Mouse (Mus musculus): ENCODE results near the gene Cc2d1b.
A peak's percentile ranks its signal among the peaks of the same experiment; 100 is the strongest.

Gene Cc2d1b

GRCm38 (mm10) chr4:108638752-108639151 lies 19.0 kb downstream of the Cc2d1b start:
- no peak for DNase-seq (ENCODE audit: low read depth, low spot score)

DNA sequence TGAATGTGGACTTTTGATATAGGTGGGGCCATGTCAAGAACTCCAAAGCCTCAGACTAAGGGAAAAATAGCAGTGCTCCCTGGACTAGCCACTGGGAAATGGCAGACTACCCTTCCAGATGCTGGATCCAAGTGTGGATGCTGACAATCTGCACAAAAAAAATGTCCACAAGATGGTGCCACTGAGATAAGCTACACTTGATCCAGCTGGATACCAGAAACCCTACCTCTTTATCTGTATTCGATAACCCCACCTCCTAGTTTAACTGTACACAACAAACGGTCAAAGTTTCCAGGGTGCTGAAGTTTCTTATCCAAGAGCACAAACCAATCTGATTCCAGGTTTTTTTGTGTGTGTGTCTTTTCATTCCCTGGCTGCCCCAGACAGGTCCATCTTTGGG lies 44.7 kb downstream of the Cc2d1b start:
- DNase-seq (ENCODE audit: low read depth, low spot score): peak; percentile 63
